Mouse (Mus musculus): ENCODE data around the gene Gm765.

DNA sequence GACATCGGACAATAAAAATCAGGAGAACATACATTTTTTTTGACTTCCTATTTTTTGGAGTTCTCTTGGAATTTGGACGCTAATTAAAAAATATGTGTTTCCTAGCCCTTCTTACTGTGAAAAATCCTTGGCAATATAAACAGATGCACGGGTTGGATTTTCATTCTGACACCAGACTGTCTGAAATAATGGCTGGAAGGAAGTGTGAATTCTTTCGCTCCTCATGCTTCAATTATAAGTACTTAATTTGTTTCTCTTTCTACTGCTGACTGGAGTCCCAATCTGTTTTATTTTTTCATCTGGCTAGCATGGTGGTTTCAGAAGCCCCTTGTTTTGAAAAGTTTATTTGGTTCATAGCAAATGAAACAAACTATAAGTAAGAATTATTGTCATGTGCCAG lies 59.8 kb downstream of the Gm765 start:
- TF ChIP-seq CTCF (IDR thresholded peaks at IDR 0.05; ENCODE audit: low read depth): no peak
- TF ChIP-seq EP300 (optimal IDR thresholded peaks at IDR 0.05): no peak

All from stomach, postnatal 0 days (tissue).